Mouse (Mus musculus): ENCODE data around the gene Gm5127. TPM values are rescaled to one million over a fixed set of nuclear protein-coding genes. Genes with fewer than 3 reads are reported as not detected.

The Gm5127 gene
- under 1 TPM in 1 of 2 experiments, not detected in 1; 0.31 TPM for total RNA-seq (2023)

DNA sequence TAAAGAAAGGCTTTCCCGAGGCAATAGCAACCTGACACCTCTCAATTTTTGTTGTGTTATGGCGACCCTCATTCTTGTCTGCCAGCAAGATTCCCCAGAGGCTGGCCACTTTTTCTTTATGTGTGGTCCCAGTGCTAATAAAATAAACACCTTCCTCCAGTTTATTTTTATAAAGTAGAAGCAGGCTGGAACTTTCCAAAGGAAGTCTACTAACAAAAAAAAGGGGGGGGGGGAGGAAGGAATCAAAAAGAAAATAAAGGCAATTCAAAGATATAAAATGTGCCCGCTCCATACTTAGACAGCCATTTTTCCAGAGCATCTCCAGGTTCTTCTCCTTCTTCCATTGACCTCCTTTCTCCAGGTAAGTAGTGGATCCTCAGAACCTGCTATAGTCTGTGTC, at the start of gene Gm5127:
TSS of gene Gm5127 (plus strand) at position 301 of the 400 bp plus-strand sequence.

GRCm38 (mm10) chrX:106603386-106603785, 20.4 kb downstream of the Gm5127 start, which contains the start of gene Cysltr1:
Cysltr1 (minus strand) TSS chrX:106603679.

Other genes with a start within 250 kb of the Gm5127 start
- not detected for gene Fndc3c1, start 97.8 kb upstream of the Gm5127 start, total RNA-seq (2023)
- 1 to 10 TPM; 2.6 to 2.8 TPM for gene Cysltr1, start 20.5 kb downstream of the Gm5127 start, total RNA-seq (2023)